8 mouse cellular contexts compared by ENCODE assay signal in genomic region chr12:69789766-69790529, GRCm38 (mm10). TPM values are rescaled to one million over a fixed set of nuclear protein-coding genes. Genes with fewer than 3 reads are reported as not detected.
DNase-seq lines count a peak whose midpoint lies in the region; ATAC-seq and TF ChIP-seq lines count a peak whose summit lies in the region.

No protein-coding gene starts in this region.

- H3K36me3 ChIP-seq in hindbrain, embryonic 10.5 days: no peaks in the 10 kb centered on the region
- H3K36me3 ChIP-seq in stomach, embryonic 14.5 days (ENCODE audit: control insufficient read depth, insufficient read depth, low read length): no peaks in the 10 kb centered on the region

- WGBS in hindbrain, embryonic 10.5 days: 32% methylated on average over 27 of the region's 27 CpGs
- WGBS in stomach, embryonic 14.5 days: 36% methylated on average over 27 of the region's 27 CpGs

- DNase-seq in layer of hippocampus, adult 2 months (ENCODE audit: low spot score in 2 of 2): peak in 1 of 2 experiments; percentile 14
- no peak for DNase-seq in layer of hippocampus, adult 9-10 months (ENCODE audit: low spot score)
- DNase-seq in cerebellum, adult 8-10 months: peak; percentile 61
- no peak for DNase-seq in hindbrain, embryonic 10.5 days (ENCODE audit: low spot score)
- peak; percentile 40 for DNase-seq in liver
- DNase-seq in urinary bladder, postnatal 36 days (ENCODE audit: low spot score in 2 of 2): no peak
- DNase-seq in B cell, adult 2 months: no peak

- peaks cover 17% of the 10 kb centered on the region for H3K4me1 ChIP-seq in hindbrain, embryonic 10.5 days (replicated peaks)
- peaks cover 3% of the 10 kb centered on the region; the same call in 1 of the 2 replicates for H3K4me1 ChIP-seq in stomach, embryonic 14.5 days (ENCODE audit: control insufficient read depth, insufficient read depth, low read length)

- peaks cover 46% of the 10 kb centered on the region for H3K27me3 ChIP-seq in hindbrain, embryonic 10.5 days (ENCODE audit: insufficient read depth, poor library complexity, severe bottlenecking)
- no peaks in the 10 kb centered on the region for H3K27me3 ChIP-seq in stomach, embryonic 14.5 days (ENCODE audit: control insufficient read depth, insufficient read depth, low read length)

- peak overlapping the region; percentile 11; the same call in 1 of the 2 replicates for H3K9ac ChIP-seq in stomach, embryonic 14.5 days (replicated peaks; ENCODE audit: low read depth, low read length)

- TF ChIP-seq CTCF in layer of hippocampus, adult 2 months (conservative IDR thresholded peaks at IDR 0.05): no peak

- H3K4me2 ChIP-seq in stomach, embryonic 14.5 days (replicated peaks; ENCODE audit: low read depth, low read length): peak overlapping the region; percentile 98

- peak overlapping the region; percentile 76 for H3K4me3 ChIP-seq in layer of hippocampus, adult 2 months
- peak overlapping the region; percentile 68 for H3K4me3 ChIP-seq in hindbrain, embryonic 10.5 days
- peak overlapping the region; percentile 50 for H3K4me3 ChIP-seq in stomach, embryonic 14.5 days (ENCODE audit: low read depth, low read length)

- peak; percentile 40; the same call in 1 of the 2 replicates for ATAC-seq in stomach, embryonic 14.5 days (ENCODE audit: insufficient number of reproducible peaks, insufficient read depth, low FRiP score, low read depth)

- H3K27ac ChIP-seq in layer of hippocampus, adult 2 months: peak overlapping the region; percentile 96
- peak overlapping the region; percentile 80 for H3K27ac ChIP-seq in hindbrain, embryonic 10.5 days
- H3K27ac ChIP-seq in stomach, embryonic 14.5 days (ENCODE audit: low read length): no peak overlapping the region; the same call in 1 of the 2 replicates

- no peaks in the 10 kb centered on the region for H3K9me3 ChIP-seq in hindbrain, embryonic 10.5 days
- H3K9me3 ChIP-seq in stomach, embryonic 14.5 days (ENCODE audit: control insufficient read depth, low read depth, low read length): no peaks in the 10 kb centered on the region

RNA-seq across cellular contexts. Expression of gene Cdkl1, which starts 1.1 kb away (rescaled TPM):
- 10 to 100 TPM; 21.5 to 27.4 TPM for total RNA-seq in layer of hippocampus, adult 2 months (2021)
- 0.62 and 0.71 TPM in 2 replicates for polyA plus RNA-seq in hindbrain, embryonic 10.5 days (2016; fragmentation: Nextera tagmentation; extraction: Ambion mirVana)
- polyA plus RNA-seq in stomach, embryonic 14.5 days (2014; fragmentation: Nextera tagmentation; extraction: Ambion mirVana): 1.1 and 2.4 TPM in 2 replicates

Comparison
In these comparisons a context has a peak if more than half of its experiments do, and no peak if none do; other contexts are left out.
1. DNase-seq: peak in cerebellum, adult 8-10 months (single experiment) and liver (single experiment); none in layer of hippocampus, adult 9-10 months (single experiment), hindbrain, embryonic 10.5 days (single experiment), urinary bladder, postnatal 36 days (0 of 2) and B cell, adult 2 months (0 of 2).
2. Peak in every context shown above with its lines, with median percentiles within 50 percentile points of each other: H3K4me3 ChIP-seq.